In the genomic region with DNA sequence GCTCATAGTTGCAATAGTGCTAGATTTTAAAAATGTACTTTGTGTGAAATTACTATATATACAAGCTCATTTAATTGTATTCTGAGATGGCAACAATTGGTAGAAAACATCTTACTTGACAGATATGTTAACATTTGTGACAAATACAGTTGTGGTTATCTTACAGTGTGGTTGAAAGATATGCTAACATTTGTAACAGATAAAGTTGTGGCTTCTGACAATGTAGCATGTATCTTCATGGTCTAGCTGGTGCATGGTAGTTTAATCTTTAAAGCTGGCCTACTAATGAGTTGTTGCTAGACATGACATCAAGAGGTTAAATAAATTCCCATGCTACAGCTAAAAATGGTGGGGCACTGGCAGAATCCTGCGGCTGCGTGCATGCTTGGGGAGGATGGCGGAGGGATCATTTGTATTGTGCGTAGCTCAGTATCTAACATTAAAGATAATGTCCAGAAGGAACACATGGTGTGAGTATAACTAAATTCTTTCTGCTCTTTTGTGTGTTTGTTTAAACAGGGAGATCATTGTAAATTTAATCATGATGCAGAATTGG, we compare ENCODE assay signal across 31 mouse cellular contexts. TPM values are rescaled to one million over a fixed set of nuclear protein-coding genes. Genes with fewer than 3 reads are reported as not detected.
DNase-seq lines count a peak whose midpoint lies in the region; ATAC-seq and TF ChIP-seq lines count a peak whose summit lies in the region.
"Had no signal": no experiment of that assay in that cellular context is flagged by ENCODE, and none has a peak within 500 bp of the region (broad histone marks: within the 10 kb centered on the region; RNA-seq: fewer than 3 reads in every experiment).

No protein-coding gene starts in this region.

- H3K36me3 ChIP-seq in liver, embryonic 15.5 days (replicated peaks): no peaks in the 10 kb centered on the region
- no peaks in the 10 kb centered on the region for H3K36me3 ChIP-seq in intestine, postnatal 0 days (ENCODE audit: control insufficient read depth, insufficient read depth)
- H3K36me3 ChIP-seq in hindbrain, embryonic 11.5 days (ENCODE audit: control insufficient read depth, insufficient read depth, low read length): no peaks in the 10 kb centered on the region
- H3K36me3 ChIP-seq: embryonic facial prominence, embryonic 13.5 days; hindbrain, embryonic 10.5 days; limb, embryonic 12.5 days had no signal

- H3K9ac ChIP-seq in liver, embryonic 15.5 days: no peak overlapping the region
- no peak overlapping the region for H3K9ac ChIP-seq in intestine, postnatal 0 days (ENCODE audit: low read depth, low read length)
- H3K9ac ChIP-seq in hindbrain, embryonic 11.5 days (ENCODE audit: low read depth, low read length): no peak overlapping the region
- H3K9ac ChIP-seq: embryonic facial prominence, embryonic 13.5 days; forebrain, postnatal 0 days; limb, embryonic 12.5 days had no signal

- no peak overlapping the region for H3K4me3 ChIP-seq in liver, embryonic 15.5 days (replicated peaks)
- H3K4me3 ChIP-seq in intestine, postnatal 0 days (ENCODE audit: low read depth, low read length): no peak overlapping the region
- no peak overlapping the region for H3K4me3 ChIP-seq in hindbrain, embryonic 11.5 days (ENCODE audit: low read depth, low read length)
- H3K4me3 ChIP-seq: embryonic facial prominence, embryonic 13.5 days; hindbrain, embryonic 10.5 days; limb, embryonic 12.5 days had no signal

- ATAC-seq in liver, embryonic 15.5 days (ENCODE audit: insufficient read depth): peak; percentile 71
- ATAC-seq in intestine, postnatal 0 days: no peak
- ATAC-seq in erythroid progenitor cell, adult 5-6 weeks (replicated peaks; ENCODE audit: low FRiP score, poor library complexity, severe bottlenecking): no peak
- no peak for ATAC-seq in hindbrain, embryonic 11.5 days (ENCODE audit: low FRiP score)
- ATAC-seq: activated CD4-positive, CD25-positive, alpha-beta regulatory T cell, adult 4 months; forebrain, postnatal 0 days; hindbrain, postnatal 0 days; intestine, embryonic 16.5 days; midbrain, embryonic 16.5 days had no signal

- TF ChIP-seq CTCF in intestine, postnatal 0 days (IDR thresholded peaks at IDR 0.05; ENCODE audit: low read depth): no peak

- DNase-seq in MN1 (ENCODE audit: low spot score) (peak; percentile 7), liver (peak; percentile 12)
- no peak for DNase-seq in lung, postnatal 36 days
- DNase-seq in hindbrain, embryonic 11.5 days (ENCODE audit: low spot score): no peak
- DNase-seq: adrenal gland, adult 2 months; cerebellum, adult 18-20 months; cerebellum, postnatal 10 days; forebrain, postnatal 0 days; gastrocnemius, postnatal 10 days; heart, postnatal 14 days; kidney, adult 9 months; kidney, postnatal 10 days; lung, adult 18-20 months; lung, postnatal 10 days; spleen, adult 18-20 months; thymus, adult 2 months; thymus, postnatal 36 days had no signal

- no peaks in the 10 kb centered on the region for H3K9me3 ChIP-seq in liver, embryonic 15.5 days (replicated peaks)
- H3K9me3 ChIP-seq in intestine, postnatal 0 days (ENCODE audit: control insufficient read depth): no peaks in the 10 kb centered on the region
- H3K9me3 ChIP-seq in hindbrain, embryonic 11.5 days (ENCODE audit: control insufficient read depth, low read length): no peaks in the 10 kb centered on the region
- H3K9me3 ChIP-seq: embryonic facial prominence, embryonic 13.5 days; hindbrain, embryonic 10.5 days; limb, embryonic 12.5 days had no signal

- H3K4me1 ChIP-seq in liver, embryonic 15.5 days (replicated peaks): peaks cover 5% of the 10 kb centered on the region; the same call in 1 of the 2 replicates
- H3K4me1 ChIP-seq in intestine, postnatal 0 days (replicated peaks; ENCODE audit: control insufficient read depth, insufficient read depth, low read length): no peaks in the 10 kb centered on the region
- no peaks in the 10 kb centered on the region for H3K4me1 ChIP-seq in hindbrain, embryonic 11.5 days (replicated peaks; ENCODE audit: control insufficient read depth, insufficient read depth, low read length)
- H3K4me1 ChIP-seq: embryonic facial prominence, embryonic 13.5 days; hindbrain, embryonic 10.5 days; limb, embryonic 12.5 days had no signal

- H3K27me3 ChIP-seq in liver, embryonic 15.5 days: no peaks in the 10 kb centered on the region
- H3K27me3 ChIP-seq in intestine, postnatal 0 days (replicated peaks; ENCODE audit: control insufficient read depth, insufficient read depth, low read length): no peaks in the 10 kb centered on the region
- H3K27me3 ChIP-seq in hindbrain, embryonic 11.5 days (ENCODE audit: control insufficient read depth, insufficient read depth, low read length): no peaks in the 10 kb centered on the region
- H3K27me3 ChIP-seq: embryonic facial prominence, embryonic 13.5 days; limb, embryonic 12.5 days had no signal

- WGBS in liver, embryonic 15.5 days (ENCODE audit: insufficient replicate concordance): 17% methylated on average over 4 of the region's 4 CpGs
- WGBS in intestine, postnatal 0 days: 76% methylated on average over 4 of the region's 4 CpGs
- 83% methylated on average over 4 of the region's 4 CpGs for WGBS in hindbrain, embryonic 11.5 days

- peak overlapping the region; percentile 39; the same call in 1 of the 2 replicates for H3K27ac ChIP-seq in liver, embryonic 15.5 days (replicated peaks)
- H3K27ac ChIP-seq in intestine, postnatal 0 days (ENCODE audit: low read depth, low read length): no peak overlapping the region
- H3K27ac ChIP-seq in hindbrain, embryonic 11.5 days (ENCODE audit: low read depth, low read length): no peak overlapping the region
- H3K27ac ChIP-seq: embryonic facial prominence, embryonic 13.5 days; hindbrain, embryonic 10.5 days; hindbrain, postnatal 0 days; limb, embryonic 12.5 days; stomach, postnatal 0 days had no signal

- H3K4me2 ChIP-seq in liver, embryonic 15.5 days: peak overlapping the region; percentile 13; the same call in 1 of the 2 replicates
- H3K4me2 ChIP-seq in intestine, postnatal 0 days (replicated peaks; ENCODE audit: low read depth): no peak overlapping the region
- H3K4me2 ChIP-seq in hindbrain, embryonic 11.5 days (replicated peaks; ENCODE audit: low read depth, low read length): no peak overlapping the region
- H3K4me2 ChIP-seq: embryonic facial prominence, embryonic 13.5 days; limb, embryonic 12.5 days; midbrain, embryonic 11.5 days had no signal

RNA-seq across cellular contexts. Expression of gene Gm10762, which starts 38.7 kb away (rescaled TPM):
- 2.9 and 3.3 TPM in 2 replicates for polyA plus RNA-seq in liver, embryonic 15.5 days (2015; fragmentation: Nextera tagmentation; extraction: Ambion mirVana)
- polyA plus RNA-seq in intestine, postnatal 0 days (2015; fragmentation: Nextera tagmentation; extraction: Ambion mirVana): 10.6 TPM in 2 replicates
- 2.5 TPM in 1 of 2 replicates, not detected in the other for total RNA-seq in erythroid progenitor cell, adult 5-6 weeks (2015; ENCODE audit: low replicate concordance)
- total RNA-seq in erythroid progenitor cell, adult 5-6 weeks (2017; ENCODE audit: low replicate concordance): 0.51 and 4.5 TPM in 2 replicates
- 19.8 and 20.0 TPM in 2 replicates for polyA plus RNA-seq in hindbrain, embryonic 11.5 days (2014; fragmentation: Nextera tagmentation; extraction: Ambion mirVana)

RNA-seq across cellular contexts. Expression of gene Zc3h6, which starts 39.1 kb away (rescaled TPM):
- 0.47 and 0.66 TPM in 2 replicates for polyA plus RNA-seq in liver, embryonic 15.5 days (2015; fragmentation: Nextera tagmentation; extraction: Ambion mirVana)
- 2.3 and 2.6 TPM in 2 replicates for polyA plus RNA-seq in intestine, postnatal 0 days (2015; fragmentation: Nextera tagmentation; extraction: Ambion mirVana)
- total RNA-seq in erythroid progenitor cell, adult 5-6 weeks (2015; ENCODE audit: low replicate concordance): 3.8 and 7.9 TPM in 2 replicates
- 3.2 and 4.9 TPM in 2 replicates for total RNA-seq in erythroid progenitor cell, adult 5-6 weeks (2017; ENCODE audit: low replicate concordance)
- 1.8 and 2.2 TPM in 2 replicates for polyA plus RNA-seq in hindbrain, embryonic 11.5 days (2014; fragmentation: Nextera tagmentation; extraction: Ambion mirVana)

RNA-seq across cellular contexts. Expression of gene Vinac1, which starts 41.7 kb away (rescaled TPM):
- polyA plus RNA-seq in liver, embryonic 15.5 days (2015; fragmentation: Nextera tagmentation; extraction: Ambion mirVana): not detected in 2 replicates
- not detected in 2 replicates for polyA plus RNA-seq in intestine, postnatal 0 days (2015; fragmentation: Nextera tagmentation; extraction: Ambion mirVana)
- total RNA-seq in erythroid progenitor cell, adult 5-6 weeks (2015; ENCODE audit: low replicate concordance): not detected in 2 replicates
- not detected in 2 replicates for total RNA-seq in erythroid progenitor cell, adult 5-6 weeks (2017; ENCODE audit: low replicate concordance)
- polyA plus RNA-seq in hindbrain, embryonic 11.5 days (2014; fragmentation: Nextera tagmentation; extraction: Ambion mirVana): 0.12 and 0.17 TPM in 2 replicates
- total RNA-seq: common myeloid progenitor, adult 5-6 weeks; granulocyte monocyte progenitor cell, adult 5-6 weeks; heart, postnatal 14 days had no signal
- polyA plus RNA-seq: activated CD4-positive, CD25-positive, alpha-beta regulatory T cell, adult 4 months had no signal

RNA-seq across cellular contexts. Expression of gene Ttl, which starts 59.5 kb away (rescaled TPM):
- 1.6 and 1.8 TPM in 2 replicates for polyA plus RNA-seq in liver, embryonic 15.5 days (2015; fragmentation: Nextera tagmentation; extraction: Ambion mirVana)
- polyA plus RNA-seq in intestine, postnatal 0 days (2015; fragmentation: Nextera tagmentation; extraction: Ambion mirVana): 3.4 and 3.5 TPM in 2 replicates
- not detected in 2 replicates for total RNA-seq in erythroid progenitor cell, adult 5-6 weeks (2015; ENCODE audit: low replicate concordance)
- total RNA-seq in erythroid progenitor cell, adult 5-6 weeks (2017; ENCODE audit: low replicate concordance): 0.77 and 2.1 TPM in 2 replicates
- 17.1 and 18.9 TPM in 2 replicates for polyA plus RNA-seq in hindbrain, embryonic 11.5 days (2014; fragmentation: Nextera tagmentation; extraction: Ambion mirVana)

Comparison
In these comparisons a context has a peak if more than half of its experiments do, and no peak if none do; other contexts are left out.
1. DNase-seq: peak in MN1 (single experiment) and liver (single experiment); none in lung, postnatal 36 days (single experiment) and hindbrain, embryonic 11.5 days (single experiment).